Mouse (Mus musculus) liver, embryonic 12.5 days (tissue): ENCODE measurements around the gene Phgdh. TPM values are rescaled to one million over a fixed set of nuclear protein-coding genes. Genes with fewer than 3 reads are reported as not detected.
A peak's percentile ranks its signal among the peaks of the same experiment; 100 is the strongest.

Experiments
- ATAC-seq: fragments of 200-750 bp; cut with Nextera tagmentation; 2 replicates; pipeline ENCODE4 v1.8.0; 2017; ENCODE audit warnings: moderate number of reproducible peaks, mild to moderate bottlenecking, moderate library complexity
- H3K27ac ChIP-seq: fragments of 300-500 bp; sonication (generic); 2 replicates; pipeline ENCODE4 v1.5.1; 2016; ENCODE audit warnings: mild to moderate bottlenecking
- H3K27me3 ChIP-seq: fragments of 300-500 bp; sonication (generic); replicated peaks from 2 replicates; pipeline ENCODE4 v1.6.1; 2016; ENCODE audit warnings: mild to moderate bottlenecking, moderate library complexity
- H3K36me3 ChIP-seq: fragments of 300-500 bp; sonication (generic); 2 replicates; pipeline ENCODE4 v1.6.1; 2016; ENCODE audit warnings: mild to moderate bottlenecking, moderate library complexity
- H3K4me1 ChIP-seq: fragments of 300-500 bp; sonication (generic); 2 replicates; pipeline ENCODE4 v1.6.1; 2016
- H3K4me2 ChIP-seq: fragments of 300-500 bp; sonication (generic); 2 replicates; pipeline ENCODE4 v1.6.1; 2016; ENCODE audit warnings: mild to moderate bottlenecking, moderate library complexity
- H3K4me3 ChIP-seq: fragments of 300-500 bp; sonication (generic); 2 replicates; pipeline ENCODE4 v1.5.1; 2016; ENCODE audit warnings: mild to moderate bottlenecking, moderate library complexity
- H3K9ac ChIP-seq: fragments of 300-500 bp; sonication (generic); 2 replicates; pipeline ENCODE4 v1.6.1; 2016; ENCODE audit warnings: mild to moderate bottlenecking, moderate library complexity
- H3K9me3 ChIP-seq: fragments of 300-500 bp; sonication (generic); replicated peaks from 2 replicates; pipeline ENCODE4 v1.6.1; 2016; ENCODE audit warnings: mild to moderate bottlenecking, moderate library complexity
- WGBS: fragments of 180-500 bp; shearing (Covaris S2); methylation state at CpG from one replicate; pipeline ENCODE4 v1.1.7; 2016; ENCODE audit not compliant: insufficient replicate concordance; 5-methylcytosine and 5-hydroxymethylcytosine counted together
- polyA plus RNA-seq: library from polyadenylated mRNA; unstranded; fragments of >200 nt; fragmentation: Nextera tagmentation; extraction: Ambion mirVana; gene quantifications from 2 replicates; pipeline ENCODE4 v1.2.1, GENCODE M21; 2016

The Phgdh gene
- polyA plus RNA-seq, 1 experiment from 2014 or later: 381 TPM

DNA sequence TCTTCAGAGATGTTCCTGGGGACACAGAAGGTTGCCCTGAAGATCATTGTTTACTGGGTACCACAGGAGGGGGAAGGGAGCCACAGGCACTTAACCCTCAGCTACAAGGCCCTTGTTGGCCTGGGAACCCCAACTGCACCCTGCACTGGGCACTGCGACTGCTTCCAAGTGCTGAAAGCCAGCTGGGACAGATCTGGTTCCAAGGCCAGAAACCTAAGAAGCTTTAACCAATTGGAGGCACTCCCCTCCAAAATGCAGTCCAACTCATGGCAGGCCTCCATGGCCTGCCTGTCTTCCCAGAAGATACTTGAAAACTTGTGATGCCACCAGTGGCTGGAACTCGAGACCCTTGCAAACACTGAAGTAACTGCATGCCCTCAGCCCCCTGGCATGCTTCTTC lies 24.6 kb downstream of the Phgdh start:
- Histone ChIP-seq H3K9ac (no peak overlapping the region), H3K27ac (no peak overlapping the region), H3K4me2 (no peak overlapping the region), H3K9me3 (no peaks in the 10 kb centered on the region), H3K4me1 (no peaks in the 10 kb centered on the region), H3K36me3 (peaks cover 71% of the 10 kb centered on the region), H3K27me3 (no peaks in the 10 kb centered on the region), H3K4me3 (no peak overlapping the region)
- WGBS: 65% methylated on average over 2 of the region's 2 CpGs
- no peak for ATAC-seq

- 74% methylated on average over 9 of the region's 9 CpGs for WGBS
- H3K9me3 ChIP-seq: no peaks in the 10 kb centered on the region
- H3K36me3 ChIP-seq: peaks cover 55% of the 10 kb centered on the region
- ATAC-seq: peak; percentile 35
- no peak overlapping the region for H3K27ac ChIP-seq
- no peak overlapping the region for H3K4me2 ChIP-seq
- H3K9ac ChIP-seq: no peak overlapping the region
- no peaks in the 10 kb centered on the region for H3K27me3 ChIP-seq
- H3K4me1 ChIP-seq: no peaks in the 10 kb centered on the region
- no peak overlapping the region for H3K4me3 ChIP-seq
Measured at GRCm38 (mm10) chr3:98313294-98314155, 26.3 kb downstream of the Phgdh start.

DNA sequence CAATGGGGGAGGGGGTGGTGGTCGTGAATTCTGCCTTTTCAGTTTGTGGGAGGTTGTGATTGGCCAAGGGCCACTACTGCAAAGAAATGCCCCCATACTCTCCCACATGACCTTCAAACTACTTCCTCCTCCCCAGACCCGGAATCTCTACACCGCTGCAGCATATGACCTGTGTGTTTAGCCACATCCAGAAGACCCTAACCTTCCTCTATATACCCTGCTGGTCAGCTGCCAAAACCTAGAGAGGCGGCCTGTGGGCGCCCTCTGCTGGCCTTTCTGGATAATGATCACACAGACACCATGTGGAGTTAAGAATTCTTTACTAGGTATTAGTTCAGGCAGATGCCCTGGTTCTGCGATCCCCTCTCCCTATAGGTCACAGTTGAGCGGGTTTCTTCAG lies 26.9 kb downstream of the Phgdh start:
- Histone ChIP-seq H3K36me3 (peaks cover 48% of the 10 kb centered on the region), H3K9me3 (no peaks in the 10 kb centered on the region), H3K4me3 (no peak overlapping the region), H3K27ac (no peak overlapping the region), H3K4me1 (no peaks in the 10 kb centered on the region), H3K9ac (no peak overlapping the region), H3K27me3 (no peaks in the 10 kb centered on the region), H3K4me2 (no peak overlapping the region)
- WGBS: 35% methylated on average over 7 of the region's 7 CpGs
- peak; percentile 18; the same call in 1 of the 2 replicates for ATAC-seq

DNA sequence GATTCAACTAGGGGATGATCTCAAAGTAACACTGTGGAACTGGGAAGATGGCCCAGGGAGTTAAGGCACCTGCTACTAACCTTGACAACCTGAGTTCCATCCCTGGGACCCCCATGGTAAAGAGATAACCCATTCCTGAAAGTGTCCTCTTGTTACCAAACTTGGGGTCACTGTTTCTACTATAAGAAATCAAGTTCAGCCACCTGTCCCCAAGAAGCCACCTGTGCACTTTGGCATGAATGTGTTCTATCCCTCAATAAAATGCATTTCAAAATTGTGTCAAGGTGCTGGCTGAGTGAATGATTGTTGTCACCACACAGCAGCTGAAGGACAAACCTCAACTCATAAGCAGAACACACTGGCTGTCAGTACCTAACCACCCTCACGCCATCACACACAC lies 29.3 kb downstream of the Phgdh start:
- WGBS: 75% methylated on average over 1 of the region's 1 CpGs
- Histone ChIP-seq H3K4me3 (no peak overlapping the region), H3K36me3 (peaks cover 25% of the 10 kb centered on the region), H3K27ac (no peak overlapping the region), H3K9me3 (no peaks in the 10 kb centered on the region), H3K9ac (no peak overlapping the region), H3K4me1 (no peaks in the 10 kb centered on the region), H3K27me3 (no peaks in the 10 kb centered on the region), H3K4me2 (no peak overlapping the region)
- no peak for ATAC-seq

DNA sequence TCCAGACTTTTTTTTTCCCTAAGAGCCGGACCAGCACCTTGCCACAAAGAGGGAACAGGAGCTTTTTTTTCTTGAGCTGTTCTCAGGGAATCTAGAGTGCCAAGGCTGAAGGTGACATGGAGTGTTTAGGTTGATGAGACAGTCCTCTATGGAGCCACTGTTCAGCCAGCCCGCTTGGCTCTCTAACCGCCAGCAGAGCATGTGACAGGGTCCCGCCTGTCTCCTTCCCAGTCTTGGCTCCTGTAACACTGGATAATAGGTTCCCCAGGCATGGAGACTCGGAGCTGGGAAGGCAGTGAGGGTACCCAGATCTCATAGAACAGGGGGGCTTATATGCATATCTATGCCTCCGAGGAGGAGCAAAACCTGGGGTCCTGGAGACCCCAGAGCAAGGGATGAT lies 31.2 kb downstream of the Phgdh start:
- ATAC-seq: no peak; the same call in 1 of the 2 replicates
- WGBS: 69% methylated on average over 6 of the region's 6 CpGs
- Histone ChIP-seq H3K36me3 (peaks cover 8% of the 10 kb centered on the region), H3K9me3 (no peaks in the 10 kb centered on the region), H3K4me3 (no peak overlapping the region), H3K4me2 (no peak overlapping the region), H3K27ac (no peak overlapping the region), H3K4me1 (no peaks in the 10 kb centered on the region), H3K27me3 (no peaks in the 10 kb centered on the region), H3K9ac (no peak overlapping the region)

DNA sequence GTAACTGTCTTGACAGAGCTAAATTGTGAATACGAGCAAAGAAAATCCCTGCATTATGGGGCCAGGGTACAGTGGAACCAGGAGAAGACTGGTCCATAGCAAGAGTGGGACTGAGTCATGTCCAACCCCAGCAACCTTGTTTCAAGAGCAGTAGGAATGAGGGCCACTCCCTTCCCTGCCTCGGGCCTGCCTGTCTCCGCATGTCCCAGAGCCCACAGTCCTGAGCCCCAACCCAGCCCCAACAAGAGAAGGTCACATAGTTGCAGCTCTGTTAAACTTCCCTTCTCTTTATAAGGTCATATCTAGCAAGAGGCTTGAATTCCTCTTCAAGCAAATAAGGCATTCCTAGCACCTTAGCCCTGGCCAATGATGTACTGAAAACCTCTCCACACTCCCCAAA lies 38.0 kb downstream of the Phgdh start:
- 72% methylated on average over 3 of the region's 3 CpGs for WGBS
- Histone ChIP-seq H3K36me3 (peaks cover 16% of the 10 kb centered on the region), H3K4me2 (no peak overlapping the region), H3K4me3 (no peak overlapping the region), H3K9ac (no peak overlapping the region), H3K4me1 (no peaks in the 10 kb centered on the region), H3K9me3 (no peaks in the 10 kb centered on the region), H3K27me3 (no peaks in the 10 kb centered on the region), H3K27ac (no peak overlapping the region)
- no peak for ATAC-seq

DNA sequence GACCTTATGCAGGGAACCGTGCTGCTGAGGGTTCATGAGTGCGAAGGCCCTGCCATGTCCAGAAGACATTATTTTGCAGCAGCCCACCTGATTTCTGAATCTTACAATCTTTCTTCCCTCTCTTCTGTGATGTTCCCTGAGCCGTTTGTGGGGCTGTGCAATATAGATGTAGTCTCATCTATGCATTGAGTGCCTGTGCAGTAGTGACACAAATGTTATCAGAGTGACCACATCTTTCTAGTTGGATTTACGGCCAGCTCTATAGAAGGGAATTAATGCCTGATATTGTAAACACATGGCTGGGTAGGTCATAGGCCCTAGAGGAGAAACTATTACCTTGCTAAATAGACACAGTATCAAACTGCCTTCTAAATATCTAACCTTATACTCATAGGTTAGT lies 39.5 kb downstream of the Phgdh start:
- Histone ChIP-seq H3K36me3 (peaks cover 16% of the 10 kb centered on the region), H3K4me1 (no peaks in the 10 kb centered on the region), H3K27ac (no peak overlapping the region), H3K27me3 (no peaks in the 10 kb centered on the region), H3K4me2 (no peak overlapping the region), H3K9me3 (no peaks in the 10 kb centered on the region), H3K9ac (no peak overlapping the region), H3K4me3 (no peak overlapping the region)
- WGBS: 48% methylated on average over 4 of the region's 4 CpGs
- no peak for ATAC-seq

GRCm38 (mm10) chr3:98299391-98300100 lies 40.2 kb downstream of the Phgdh start:
- ATAC-seq: no peak
- 36% methylated on average over 1 of the region's 1 CpGs for whole genome bisulfite sequencing
- no peaks in the 10 kb centered on the region for H3K4me1 ChIP-seq

DNA sequence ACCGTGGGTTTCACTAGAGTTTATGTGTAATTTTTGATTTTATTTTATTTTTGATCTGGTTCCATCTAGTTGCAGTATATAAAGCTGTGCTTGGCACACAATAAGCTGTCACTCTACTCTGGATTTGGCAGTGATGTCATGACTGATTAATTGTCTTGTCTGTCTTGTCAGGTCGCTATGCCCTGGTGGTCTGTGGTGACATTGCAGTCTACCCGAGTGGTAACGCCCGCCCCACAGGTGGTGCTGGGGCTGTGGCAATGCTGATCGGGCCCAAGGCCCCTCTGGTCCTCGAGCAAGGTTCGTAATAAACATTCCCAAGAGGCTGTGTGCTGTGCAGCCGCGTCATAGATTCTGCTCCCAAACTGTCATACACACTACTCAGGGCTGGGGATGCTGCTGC lies 43.8 kb downstream of the Phgdh start:
- Histone ChIP-seq H3K9ac (no peak overlapping the region), H3K4me3 (no peak overlapping the region), H3K27ac (no peak overlapping the region), H3K27me3 (no peaks in the 10 kb centered on the region), H3K4me1 (no peaks in the 10 kb centered on the region), H3K4me2 (no peak overlapping the region), H3K36me3 (peaks cover 12% of the 10 kb centered on the region; the same call in 1 of the 2 replicates), H3K9me3 (0 out of 2 replicates have a peak, but pooled peaks cover 4% of the 10 kb centered on the region)
- 62% methylated on average over 10 of the region's 10 CpGs for WGBS
- ATAC-seq: no peak

More at GRCm38 (mm10) chr3:98299391-98300100, 40.2 kb downstream of the Phgdh start:
- no peaks in the 10 kb centered on the region for H3K27me3 ChIP-seq
- no peak overlapping the region for H3K4me2 ChIP-seq
- H3K4me3 ChIP-seq: no peak overlapping the region
- H3K27ac ChIP-seq: no peak overlapping the region
- peaks cover 16% of the 10 kb centered on the region for H3K36me3 ChIP-seq
- H3K9ac ChIP-seq: no peak overlapping the region
- H3K9me3 ChIP-seq: no peaks in the 10 kb centered on the region

DNA sequence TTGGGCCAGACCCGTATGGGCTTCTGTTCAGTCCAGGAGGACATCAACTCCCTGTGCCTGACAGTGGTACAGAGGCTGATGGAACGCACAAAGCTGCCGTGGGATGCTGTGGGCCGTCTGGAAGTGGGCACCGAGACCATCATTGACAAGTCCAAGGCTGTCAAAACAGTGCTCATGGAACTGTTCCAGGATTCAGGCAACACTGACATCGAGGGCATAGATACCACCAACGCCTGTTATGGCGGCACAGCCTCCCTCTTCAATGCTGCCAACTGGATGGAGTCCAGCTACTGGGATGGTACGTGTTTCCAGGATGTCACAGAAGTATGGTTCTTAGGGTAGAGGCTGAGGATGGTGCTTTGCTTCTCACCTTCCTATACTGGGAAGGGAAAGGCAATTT lies 48.7 kb downstream of the Phgdh start:
- Histone ChIP-seq H3K27ac (no peak overlapping the region), H3K4me2 (no peak overlapping the region), H3K9ac (no peak overlapping the region), H3K4me1 (no peaks in the 10 kb centered on the region), H3K4me3 (no peak overlapping the region), H3K36me3 (peaks cover 9% of the 10 kb centered on the region; the same call in 1 of the 2 replicates), H3K27me3 (no peaks in the 10 kb centered on the region), H3K9me3 (0 out of 2 replicates have a peak, but pooled peaks cover 4% of the 10 kb centered on the region)
- ATAC-seq: no peak
- 78% methylated on average over 9 of the region's 9 CpGs for WGBS

DNA sequence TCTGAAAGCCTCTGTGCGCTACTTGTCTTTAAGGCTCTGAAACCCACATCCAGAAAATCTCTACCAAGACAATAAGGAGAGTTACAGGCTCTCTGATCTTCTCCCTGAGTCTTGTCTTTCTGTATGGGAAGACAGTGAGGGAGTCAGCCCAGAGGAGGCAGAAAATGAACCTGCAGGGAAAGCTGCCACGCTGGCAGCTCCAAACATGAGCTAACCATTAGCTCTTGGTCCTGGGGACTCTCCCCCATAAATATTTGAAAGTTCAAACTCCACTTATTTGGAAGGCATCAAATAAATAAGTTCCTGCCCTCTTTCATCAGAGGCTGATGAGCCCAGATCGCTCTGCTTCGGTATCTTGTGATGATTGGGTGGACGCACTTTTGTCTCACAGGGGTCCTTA lies 56.6 kb downstream of the Phgdh start:
- Histone ChIP-seq H3K4me2 (no peak overlapping the region), H3K4me1 (peaks cover 16% of the 10 kb centered on the region), H3K9ac (no peak overlapping the region), H3K36me3 (no peaks in the 10 kb centered on the region), H3K4me3 (no peak overlapping the region), H3K27ac (no peak overlapping the region), H3K9me3 (no peaks in the 10 kb centered on the region), H3K27me3 (no peaks in the 10 kb centered on the region)
- no peak for ATAC-seq
- 78% methylated on average over 5 of the region's 5 CpGs for WGBS

- H3K4me3 ChIP-seq: no peak overlapping the region
- H3K27me3 ChIP-seq: no peaks in the 10 kb centered on the region
- 75% methylated on average over 8 of the region's 8 CpGs for WGBS
- ATAC-seq: no peak
- no peak overlapping the region for H3K27ac ChIP-seq
- H3K4me2 ChIP-seq: no peak overlapping the region
- no peaks in the 10 kb centered on the region for H3K9me3 ChIP-seq
- H3K4me1 ChIP-seq: peaks cover 16% of the 10 kb centered on the region
- no peak overlapping the region for H3K9ac ChIP-seq
- no peaks in the 10 kb centered on the region for H3K36me3 ChIP-seq
Measured at GRCm38 (mm10) chr3:98282422-98282821, 57.4 kb downstream of the Phgdh start.
